Mouse (Mus musculus) intestine, embryonic 16.5 days (tissue): ENCODE data around the gene Nol6. TPM values are rescaled to one million over a fixed set of nuclear protein-coding genes. Genes with fewer than 3 reads are reported as not detected.

ENCODE experiments used
- ATAC-seq: fragments of 200-750 bp; cut with Nextera tagmentation; 2 replicates; pipeline ENCODE4 v1.8.0; 2017; ENCODE audit warnings: moderate TSS enrichment, moderate library complexity
- H3K27ac ChIP-seq: fragments of 300-500 bp; sonication (generic); 2 replicates; pipeline ENCODE4 v1.5.1; 2014; ENCODE audit warnings: mild to moderate bottlenecking, low read length
- H3K27me3 ChIP-seq: fragments of 300-500 bp; sonication (generic); replicated peaks from 2 replicates; pipeline ENCODE4 v1.6.1; 2014; ENCODE audit warnings: low read length, control low read depth, mixed read lengths; ENCODE audit not compliant: control insufficient read depth, insufficient read depth
- H3K36me3 ChIP-seq: fragments of 300-500 bp; sonication (generic); 2 replicates; pipeline ENCODE4 v1.6.1; 2014; ENCODE audit warnings: low read length, control low read depth; ENCODE audit not compliant: control insufficient read depth, insufficient read depth
- H3K4me1 ChIP-seq: fragments of 300-500 bp; sonication (generic); 2 replicates; pipeline ENCODE4 v1.6.1; 2014; ENCODE audit warnings: low read length, control low read depth, mixed read lengths; ENCODE audit not compliant: control insufficient read depth, insufficient read depth
- H3K4me2 ChIP-seq: fragments of 300-500 bp; sonication (generic); 2 replicates; pipeline ENCODE4 v1.6.1; 2014; ENCODE audit warnings: low read depth, low read length, control low read depth
- H3K4me3 ChIP-seq: fragments of 300-500 bp; sonication (generic); 2 replicates; pipeline ENCODE4 v1.5.1; 2014; ENCODE audit warnings: mild to moderate bottlenecking, low read length
- H3K9ac ChIP-seq: fragments of 300-500 bp; sonication (generic); 2 replicates; pipeline ENCODE4 v1.6.1; 2014; ENCODE audit warnings: low read depth, low read length
- H3K9me3 ChIP-seq: fragments of 300-500 bp; sonication (generic); 2 replicates; pipeline ENCODE4 v1.6.1; 2016; ENCODE audit warnings: low read length, control low read depth; ENCODE audit not compliant: control insufficient read depth
- WGBS: fragments of 180-500 bp; shearing (Covaris S2); extraction: QIAGEN DNeasy Blood & Tissue Kit; methylation state at CpG from one replicate; pipeline ENCODE4 v1.1.7; 2014; 5-methylcytosine and 5-hydroxymethylcytosine counted together
- polyA plus RNA-seq: library from polyadenylated mRNA; unstranded; fragments of >200 nt; fragmentation: Nextera tagmentation; extraction: Ambion mirVana; gene quantifications from 2 replicates; pipeline ENCODE4 v1.2.1, GENCODE M21; 2015

Nol6 gene
- 20.0 and 21.8 TPM in 2 replicates for polyA plus RNA-seq

GRCm38 (mm10) chr4:41124180-41124951 is at the start of gene Nol6:
Gene Nol6, minus strand, starts transcription at chr4:41124455.
- peak within 1 kb of the TSS; percentile 72 for H3K9ac ChIP-seq
- WGBS = 3% methylated on average over 29 of the region's 29 CpGs
- peaks cover 6% of the 10 kb centered on the region for H3K4me1 ChIP-seq
- no peak within 1 kb of the TSS; the same call in none of the 2 replicates for H3K27ac ChIP-seq
- peaks cover 9% of the 10 kb centered on the region for H3K36me3 ChIP-seq
- peak within 1 kb of the TSS; percentile 83 for H3K4me3 ChIP-seq
- ATAC-seq = peak; percentile 100
- peak within 1 kb of the TSS; percentile 63 for H3K4me2 ChIP-seq
- H3K9me3 ChIP-seq = no peaks in the 10 kb centered on the region
- no peaks in the 10 kb centered on the region for H3K27me3 ChIP-seq

GRCm38 (mm10) chr4:41170970-41171369 is 46.7 kb upstream of the Nol6 start:
- ATAC-seq = no peak
- peaks cover 4% of the 10 kb centered on the region; the same call in 1 of the 2 replicates for H3K36me3 ChIP-seq
- H3K27ac ChIP-seq = no peak overlapping the region
- no peaks in the 10 kb centered on the region for H3K9me3 ChIP-seq
- H3K9ac ChIP-seq = no peak overlapping the region
- no peak overlapping the region for H3K4me2 ChIP-seq
- WGBS = 76% methylated on average over 2 of the region's 2 CpGs
- no peak overlapping the region for H3K4me3 ChIP-seq
- no peaks in the 10 kb centered on the region for H3K27me3 ChIP-seq
- no peaks in the 10 kb centered on the region for H3K4me1 ChIP-seq

DNA sequence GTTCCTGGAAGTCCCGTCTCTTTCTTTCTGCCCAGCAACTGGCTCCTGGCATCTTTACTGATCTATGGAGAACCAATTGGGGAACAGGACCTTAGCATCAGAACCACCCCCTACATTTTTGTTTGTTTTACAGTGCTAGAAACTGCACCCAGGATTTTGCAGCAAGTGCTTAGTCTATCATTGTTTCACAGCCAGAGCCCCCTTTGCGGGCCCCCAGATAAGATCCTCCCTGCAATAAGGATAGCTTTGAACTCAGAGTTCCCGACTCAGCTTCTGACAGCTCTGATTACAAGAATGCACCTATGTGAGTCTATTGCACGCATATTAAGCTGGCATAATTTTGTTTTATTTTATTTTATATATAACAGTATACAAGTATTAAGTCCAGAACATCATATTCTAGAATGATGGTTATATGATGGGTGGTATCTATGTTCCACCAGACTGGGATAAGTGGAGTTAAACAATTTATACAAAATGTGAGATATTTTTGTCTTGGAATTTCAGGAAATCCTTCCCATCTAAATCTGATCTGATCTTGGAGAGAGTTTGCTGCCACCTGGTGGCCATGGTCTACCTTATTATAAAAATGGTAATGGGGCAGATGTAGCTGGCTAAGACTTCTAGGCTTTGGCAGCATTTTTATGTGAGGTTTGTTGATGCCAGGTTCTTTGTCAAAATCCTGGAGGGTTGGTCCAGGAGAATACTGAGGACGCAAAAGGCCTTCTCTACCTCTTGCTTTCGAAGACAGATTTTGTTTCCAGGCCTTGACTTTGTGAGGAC is 41.6 kb upstream of the Nol6 start:
- Histone ChIP-seq H3K27me3 (no peaks in the 10 kb centered on the region), H3K4me2 (no peak overlapping the region), H3K4me3 (no peak overlapping the region), H3K9me3 (no peaks in the 10 kb centered on the region), H3K9ac (no peak overlapping the region), H3K36me3 (no peaks in the 10 kb centered on the region), H3K4me1 (0 out of 2 replicates have a peak, but pooled peaks cover 5% of the 10 kb centered on the region), H3K27ac (0 out of 2 replicates have a peak overlapping the region, but pooled peaks have one; percentile 46)
- peak; percentile 36; the same call in 1 of the 2 replicates for ATAC-seq
- WGBS = 67% methylated on average over 6 of the region's 6 CpGs

GRCm38 (mm10) chr4:41164974-41165373 is 40.7 kb upstream of the Nol6 start:
- no peaks in the 10 kb centered on the region for H3K27me3 ChIP-seq
- H3K4me2 ChIP-seq = no peak overlapping the region
- 0 out of 2 replicates have a peak, but pooled peaks cover 5% of the 10 kb centered on the region for H3K4me1 ChIP-seq
- no peaks in the 10 kb centered on the region for H3K36me3 ChIP-seq
- H3K9ac ChIP-seq = no peak overlapping the region
- no peak for ATAC-seq
- 28% methylated on average over 2 of the region's 2 CpGs for WGBS
- peak overlapping the region; percentile 49 for H3K27ac ChIP-seq
- H3K9me3 ChIP-seq = no peaks in the 10 kb centered on the region
- H3K4me3 ChIP-seq = no peak overlapping the region

DNA sequence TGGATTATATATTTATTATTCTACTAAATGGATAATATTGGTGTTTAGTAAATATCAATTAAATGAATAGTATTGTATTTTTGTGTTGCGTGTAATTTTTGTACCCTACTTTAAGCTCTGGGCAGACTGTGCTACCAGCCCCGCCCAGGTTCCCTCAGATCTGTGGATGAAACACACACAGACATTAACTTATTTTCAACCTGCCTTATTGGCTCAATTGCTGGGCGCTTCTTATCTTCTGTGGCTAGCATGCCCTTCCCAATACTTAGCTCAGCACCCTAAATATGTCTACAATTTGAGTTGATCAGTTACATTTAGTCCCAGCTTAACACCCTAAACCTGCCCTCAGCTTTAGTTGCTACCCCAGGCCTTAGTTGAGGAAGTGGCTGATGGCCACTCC is 37.0 kb upstream of the Nol6 start:
- Histone ChIP-seq H3K4me2 (no peak overlapping the region), H3K4me3 (no peak overlapping the region), H3K4me1 (peaks cover 7% of the 10 kb centered on the region; the same call in 1 of the 2 replicates), H3K36me3 (no peaks in the 10 kb centered on the region), H3K27ac (no peak overlapping the region), H3K9me3 (no peaks in the 10 kb centered on the region), H3K27me3 (no peaks in the 10 kb centered on the region), H3K9ac (no peak overlapping the region)
- no peak for ATAC-seq
- WGBS = 94% methylated on average over 3 of the region's 3 CpGs

GRCm38 (mm10) chr4:41158251-41158650 is 34.0 kb upstream of the Nol6 start:
- H3K9me3 ChIP-seq = no peaks in the 10 kb centered on the region
- no peak overlapping the region for H3K27ac ChIP-seq
- peaks cover 2% of the 10 kb centered on the region; the same call in 1 of the 2 replicates for H3K4me1 ChIP-seq
- ATAC-seq = no peak
- no peaks in the 10 kb centered on the region for H3K27me3 ChIP-seq
- no peaks in the 10 kb centered on the region for H3K36me3 ChIP-seq
- no peak overlapping the region for H3K9ac ChIP-seq
- no peak overlapping the region for H3K4me3 ChIP-seq
- no peak overlapping the region for H3K4me2 ChIP-seq
- WGBS = 95% methylated on average over 1 of the region's 1 CpGs

- ATAC-seq = no peak
- peaks cover 2% of the 10 kb centered on the region; the same call in 1 of the 2 replicates for H3K4me1 ChIP-seq
- H3K27ac ChIP-seq = no peak overlapping the region
- H3K9me3 ChIP-seq = no peaks in the 10 kb centered on the region
- H3K27me3 ChIP-seq = no peaks in the 10 kb centered on the region
- WGBS = 72% methylated on average over 9 of the region's 9 CpGs
- H3K4me2 ChIP-seq = no peak overlapping the region
- H3K4me3 ChIP-seq = no peak overlapping the region
- H3K9ac ChIP-seq = no peak overlapping the region
- H3K36me3 ChIP-seq = no peaks in the 10 kb centered on the region
Measured at GRCm38 (mm10) chr4:41156961-41157360, 32.7 kb upstream of the Nol6 start.

- Histone ChIP-seq H3K4me3 (no peak overlapping the region), H3K4me1 (peaks cover 2% of the 10 kb centered on the region; the same call in 1 of the 2 replicates), H3K36me3 (no peaks in the 10 kb centered on the region), H3K27me3 (no peaks in the 10 kb centered on the region), H3K9ac (no peak overlapping the region), H3K9me3 (no peaks in the 10 kb centered on the region), H3K27ac (no peak overlapping the region), H3K4me2 (no peak overlapping the region)
- ATAC-seq = no peak
- 80% methylated on average over 3 of the region's 3 CpGs for WGBS
Measured at GRCm38 (mm10) chr4:41153146-41153545, 28.9 kb upstream of the Nol6 start.

DNA sequence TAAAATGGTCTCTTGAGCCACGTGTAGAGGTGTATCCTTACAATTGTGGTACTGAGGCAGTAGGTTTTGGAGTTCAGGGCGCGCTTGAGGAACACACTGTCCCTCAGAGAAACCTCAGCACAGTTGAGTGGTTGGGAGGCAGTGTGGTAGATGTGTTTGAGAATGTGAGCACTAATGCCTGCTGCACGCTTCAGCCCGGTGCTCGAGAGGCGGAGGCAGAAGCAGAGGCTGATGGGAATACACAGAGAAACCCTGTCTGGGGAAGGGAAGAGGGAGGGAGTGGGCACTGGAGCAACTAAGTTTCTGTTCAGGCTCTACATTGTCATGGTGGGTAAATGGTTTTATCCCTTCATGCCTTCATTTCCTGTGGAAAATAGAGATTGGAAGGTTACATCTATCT is 26.9 kb upstream of the Nol6 start:
- Histone ChIP-seq H3K9ac (no peak overlapping the region), H3K27ac (no peak overlapping the region), H3K4me2 (no peak overlapping the region), H3K27me3 (no peaks in the 10 kb centered on the region), H3K9me3 (no peaks in the 10 kb centered on the region), H3K4me3 (no peak overlapping the region), H3K4me1 (no peaks in the 10 kb centered on the region), H3K36me3 (no peaks in the 10 kb centered on the region)
- WGBS = 91% methylated on average over 7 of the region's 7 CpGs
- no peak for ATAC-seq
